Mouse (Mus musculus): Measurements from ENCODE around the gene Gyg. TPM values are rescaled to one million over a fixed set of nuclear protein-coding genes. Genes with fewer than 3 reads are reported as not detected.

Gene Gyg
- polyA plus RNA-seq, 1 experiment from 2014 or later, result 70.3 TPM

DNA sequence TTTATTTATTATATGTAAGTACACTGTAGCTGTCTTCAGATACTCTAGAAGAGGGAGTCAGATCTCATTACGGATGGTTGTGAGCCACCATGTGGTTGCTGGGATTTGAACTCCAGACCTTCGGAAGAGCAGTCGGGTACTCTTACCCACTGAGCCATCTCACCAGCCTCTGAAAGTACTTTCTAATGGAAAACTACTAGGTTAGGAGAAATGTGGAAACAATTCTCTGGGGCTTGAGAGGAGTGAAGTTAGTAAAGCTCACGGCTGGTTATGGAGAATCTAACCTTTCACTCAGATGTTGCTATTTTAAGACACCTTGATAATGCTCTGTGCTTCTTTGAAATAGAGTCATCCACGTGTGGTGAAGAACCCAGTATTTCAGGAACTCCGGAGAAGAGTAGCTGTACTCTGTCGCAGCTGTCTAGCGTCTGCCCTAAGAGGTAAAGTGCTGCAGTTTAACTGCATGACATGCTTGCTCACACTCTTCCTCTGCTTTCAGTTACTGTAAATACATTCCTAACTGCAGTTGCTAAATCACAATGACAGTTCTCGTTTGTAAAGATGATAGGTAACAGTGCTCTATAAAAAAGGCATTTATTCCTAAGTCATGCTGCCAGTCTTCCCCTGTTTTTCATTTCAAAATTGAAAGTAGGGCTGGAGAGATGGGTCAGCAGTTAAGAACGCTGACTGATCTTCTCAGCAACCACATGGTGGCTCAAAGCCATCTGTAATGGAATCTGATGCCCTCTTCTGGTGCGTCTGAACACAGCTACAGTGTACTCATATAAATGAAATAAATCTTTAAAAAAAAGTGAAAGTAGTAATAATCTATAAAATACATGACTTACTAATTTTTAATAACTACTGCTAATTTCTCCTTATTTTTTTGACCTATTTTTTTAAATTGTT lies 78.7 kb downstream of the Gyg start:
- peaks cover 26% of the 10 kb centered on the region for H3K36me3 ChIP-seq
- no peak overlapping the region for H3K9ac ChIP-seq
- 85% methylated on average over 11 of the region's 11 CpGs for WGBS
- no peaks in the 10 kb centered on the region for H3K27me3 ChIP-seq
- no peak overlapping the region for H3K4me2 ChIP-seq
- no peaks in the 10 kb centered on the region for H3K4me1 ChIP-seq (replicated peaks)
- no peak overlapping the region for H3K4me3 ChIP-seq
- H3K27ac ChIP-seq (replicated peaks), result no peak overlapping the region
- ATAC-seq (ENCODE audit: low FRiP score, low read depth), result no peak
- H3K9me3 ChIP-seq, result no peaks in the 10 kb centered on the region

Other genes with a start within 250 kb of the Gyg start
- 11.7 and 13.1 TPM in 2 replicates for gene Cp, start 198.3 kb downstream of the Gyg start, polyA plus RNA-seq (2015; fragmentation: Nextera tagmentation; extraction: Ambion mirVana)
- gene Hps3, start 120.0 kb downstream of the Gyg start, polyA plus RNA-seq (2015; fragmentation: Nextera tagmentation; extraction: Ambion mirVana), result 12.9 and 13.7 TPM in 2 replicates
- gene Hltf, start 97.5 kb downstream of the Gyg start, polyA plus RNA-seq (2015; fragmentation: Nextera tagmentation; extraction: Ambion mirVana), result 12.5 and 15.3 TPM in 2 replicates
- gene Cpa3, start 86.9 kb upstream of the Gyg start, polyA plus RNA-seq (2015; fragmentation: Nextera tagmentation; extraction: Ambion mirVana), result 0.23 and 0.39 TPM in 2 replicates
- gene Cpb1, start 120.4 kb upstream of the Gyg start, polyA plus RNA-seq (2015; fragmentation: Nextera tagmentation; extraction: Ambion mirVana), result 0.21 and 0.31 TPM in 2 replicates
- 0.33 and 0.38 TPM in 2 replicates for gene Agtr1b, start 211.9 kb upstream of the Gyg start, polyA plus RNA-seq (2015; fragmentation: Nextera tagmentation; extraction: Ambion mirVana)